Mouse (Mus musculus) heart, postnatal 25 days (tissue): ENCODE data around the gene Mettl25. TPM values are rescaled to one million over a fixed set of nuclear protein-coding genes. Genes with fewer than 3 reads are reported as not detected.

ENCODE experiments used
- DNase-seq: peaks from one replicate; pipeline ENCODE4 v3.0.0; 2022; ENCODE audit warnings: low spot score
- intact Hi-C: fragments of 180-260 bp; cut with DNase I; formaldehyde crosslinking; loops from one replicate; pipeline ENCODE4 v1.15.1; 2025
- total RNA-seq, 2 experiments: library from RNA; stranded (reverse); gene quantifications; 2 replicates each; pipeline ENCODE4 v1.2.3; 2021

Mettl25 gene
- 1 to 10 TPM; 5.0 to 5.3 TPM for total RNA-seq

- intact Hi-C loops = loop anchor here (10.0 kb wide), 1 partner anchor 744 kb away; no protein-coding TSS in a partner anchor
- DNase-seq = peak; percentile 94
These were observed at the start of gene Mettl25, which contains the start of gene Ccdc59 for GRCm38 (mm10) chr10:105840928-105841888. Gene Mettl25 (minus strand): TSS chr10:105841380. Gene Ccdc59 (plus strand): TSS chr10:105841067.

- intact Hi-C loops = no loop called here
- no peak for DNase-seq
These were observed 26.1 kb upstream of the Mettl25 start for GRCm38 (mm10) chr10:105867312-105867711.

GRCm38 (mm10) chr10:105851136-105851535, 10.0 kb upstream of the Mettl25 start:
- intact Hi-C loops = no loop called here
- DNase-seq = no peak

- intact Hi-C loops = no loop called here
- DNase-seq = no peak
These were observed 9.1 kb upstream of the Mettl25 start for GRCm38 (mm10) chr10:105850286-105850685.

- intact Hi-C loops = loop anchor here (10.0 kb wide), 1 partner anchor 742 kb away; no protein-coding TSS in a partner anchor
- no peak for DNase-seq
These were observed 1.4 kb upstream of the Mettl25 start for GRCm38 (mm10) chr10:105842574-105842973.

- intact Hi-C loops = no loop called here
- no peak for DNase-seq
These were observed 6.5 kb downstream of the Mettl25 start for GRCm38 (mm10) chr10:105834627-105835228.

- DNase-seq = no peak
- intact Hi-C loops = no loop called here
These were observed 34.7 kb downstream of the Mettl25 start for GRCm38 (mm10) chr10:105806259-105807010.

- DNase-seq = no peak
- intact Hi-C loops = no loop called here
These were observed 37.7 kb downstream of the Mettl25 start for GRCm38 (mm10) chr10:105803461-105803860.

GRCm38 (mm10) chr10:105802132-105802531, 39.0 kb downstream of the Mettl25 start:
- intact Hi-C loops = no loop called here
- no peak for DNase-seq

GRCm38 (mm10) chr10:105801147-105801546, 40.0 kb downstream of the Mettl25 start:
- intact Hi-C loops = no loop called here

GRCm38 (mm10) chr10:105797250-105797924, 43.8 kb downstream of the Mettl25 start:
- DNase-seq = no peak
- intact Hi-C loops = no loop called here

More at GRCm38 (mm10) chr10:105801147-105801546, 40.0 kb downstream of the Mettl25 start:
- DNase-seq = no peak

GRCm38 (mm10) chr10:105793776-105794552, 47.2 kb downstream of the Mettl25 start:
- intact Hi-C loops = no loop called here
- no peak for DNase-seq

- no peak for DNase-seq
- intact Hi-C loops = no loop called here
These were observed 52.3 kb downstream of the Mettl25 start for GRCm38 (mm10) chr10:105788744-105789486.

GRCm38 (mm10) chr10:105783766-105784165, 57.4 kb downstream of the Mettl25 start:
- no peak for DNase-seq
- intact Hi-C loops = no loop called here

GRCm38 (mm10) chr10:105774382-105774781, 66.8 kb downstream of the Mettl25 start:
- no peak for DNase-seq
- intact Hi-C loops = loop anchor here (10.0 kb wide), 1 partner anchor 1790 kb away; no protein-coding TSS in a partner anchor

- DNase-seq = no peak
- intact Hi-C loops = loop anchor here (10.0 kb wide), 1 partner anchor 1788 kb away; no protein-coding TSS in a partner anchor
These were observed 68.3 kb downstream of the Mettl25 start for GRCm38 (mm10) chr10:105772821-105773302.

- intact Hi-C loops = no loop called here
- DNase-seq = no peak
These were observed 77.2 kb downstream of the Mettl25 start for GRCm38 (mm10) chr10:105763959-105764358.

GRCm38 (mm10) chr10:105760460-105760859, 80.7 kb downstream of the Mettl25 start:
- DNase-seq = no peak
- intact Hi-C loops = no loop called here
